Mouse (Mus musculus) stomach, embryonic 14.5 days (tissue): Measurements from ENCODE around the gene AC124502.3. TPM values are rescaled to one million over a fixed set of nuclear protein-coding genes. Genes with fewer than 3 reads are reported as not detected.
A peak's percentile ranks its signal among the peaks of the same experiment; 100 is the strongest.

Source experiments
- ATAC-seq: fragments of 200-750 bp; cut with Nextera tagmentation; 2 replicates; pipeline ENCODE4 v1.8.0; 2017; ENCODE audit warnings: low read depth, moderate TSS enrichment; ENCODE audit not compliant: insufficient number of reproducible peaks, insufficient read depth, low FRiP score
- H3K27ac ChIP-seq: fragments of 300-500 bp; sonication (generic); 2 replicates; pipeline ENCODE4 v1.5.1; 2014; ENCODE audit warnings: mild to moderate bottlenecking, low read length, moderate library complexity, mixed read lengths
- H3K27me3 ChIP-seq: fragments of 300-500 bp; sonication (generic); 2 replicates; pipeline ENCODE4 v1.6.1; 2014; ENCODE audit warnings: low read length, control low read depth, mixed read lengths; ENCODE audit not compliant: control insufficient read depth, insufficient read depth
- H3K36me3 ChIP-seq: fragments of 300-500 bp; sonication (generic); 2 replicates; pipeline ENCODE4 v1.6.1; 2014; ENCODE audit warnings: mild to moderate bottlenecking, control low read depth, low read length, moderate library complexity, mixed read lengths; ENCODE audit not compliant: control insufficient read depth, insufficient read depth
- H3K4me1 ChIP-seq: fragments of 300-500 bp; sonication (generic); 2 replicates; pipeline ENCODE4 v1.6.1; 2014; ENCODE audit warnings: low read length, control low read depth, mixed read lengths; ENCODE audit not compliant: control insufficient read depth, insufficient read depth
- H3K4me2 ChIP-seq: fragments of 300-500 bp; sonication (generic); replicated peaks from 2 replicates; pipeline ENCODE4 v1.6.1; 2014; ENCODE audit warnings: low read depth, low read length, control low read depth
- H3K4me3 ChIP-seq: fragments of 300-500 bp; sonication (generic); 2 replicates; pipeline ENCODE4 v1.5.1; 2014; ENCODE audit warnings: low read depth, low read length, control low read depth
- H3K9ac ChIP-seq: fragments of 300-500 bp; sonication (generic); replicated peaks from 2 replicates; pipeline ENCODE4 v1.6.1; 2014; ENCODE audit warnings: low read depth, mild to moderate bottlenecking, control low read depth, low read length, moderate library complexity, mixed read lengths
- H3K9me3 ChIP-seq: fragments of 300-500 bp; sonication (generic); 2 replicates; pipeline ENCODE4 v1.6.1; 2016; ENCODE audit warnings: low read depth, low read length, control low read depth; ENCODE audit not compliant: control insufficient read depth
- WGBS: fragments of 180-500 bp; shearing (Covaris S2); extraction: QIAGEN DNeasy Blood & Tissue Kit; methylation state at CpG from one replicate; pipeline ENCODE4 v1.1.7; 2014; 5-methylcytosine and 5-hydroxymethylcytosine counted together
- polyA plus RNA-seq: library from polyadenylated mRNA; unstranded; fragments of >200 nt; fragmentation: Nextera tagmentation; extraction: Ambion mirVana; gene quantifications from 2 replicates; pipeline ENCODE4 v1.2.1, GENCODE M21; 2014

Gene AC124502.3
- polyA plus RNA-seq, 1 experiment from 2014 or later: 1.8 TPM

DNA sequence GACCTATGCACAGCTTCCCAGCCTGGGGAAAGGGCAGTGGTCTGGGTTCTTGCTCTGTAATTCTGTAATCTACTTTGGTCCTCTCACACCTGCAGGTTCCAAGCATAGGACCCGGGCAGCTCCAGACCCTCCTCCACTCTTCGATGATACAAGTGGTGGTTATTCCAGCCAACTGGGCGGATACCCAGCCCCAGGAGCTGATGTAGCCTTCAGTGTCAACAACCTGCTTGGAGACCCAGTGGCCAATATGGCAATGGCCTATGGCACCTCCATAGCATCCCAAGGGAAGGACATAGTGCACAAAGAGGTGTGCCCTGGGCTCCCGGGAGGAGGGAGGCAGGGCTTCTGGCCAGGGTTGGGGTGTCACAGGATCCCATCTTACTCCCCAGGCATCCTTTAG lies 50.6 kb downstream of the AC124502.3 start:
- Histone ChIP-seq H3K27me3 (peaks cover 17% of the 10 kb centered on the region), H3K9me3 (no peaks in the 10 kb centered on the region), H3K36me3 (peaks cover 35% of the 10 kb centered on the region), H3K4me3 (peak overlapping the region; percentile 83), H3K27ac (no peak overlapping the region), H3K4me2 (peak overlapping the region; percentile 71), H3K4me1 (peaks cover 22% of the 10 kb centered on the region), H3K9ac (0 out of 2 replicates have a peak overlapping the region, but pooled peaks have one; percentile 69)
- 90% methylated on average over 4 of the region's 4 CpGs for WGBS
- ATAC-seq: no peak

DNA sequence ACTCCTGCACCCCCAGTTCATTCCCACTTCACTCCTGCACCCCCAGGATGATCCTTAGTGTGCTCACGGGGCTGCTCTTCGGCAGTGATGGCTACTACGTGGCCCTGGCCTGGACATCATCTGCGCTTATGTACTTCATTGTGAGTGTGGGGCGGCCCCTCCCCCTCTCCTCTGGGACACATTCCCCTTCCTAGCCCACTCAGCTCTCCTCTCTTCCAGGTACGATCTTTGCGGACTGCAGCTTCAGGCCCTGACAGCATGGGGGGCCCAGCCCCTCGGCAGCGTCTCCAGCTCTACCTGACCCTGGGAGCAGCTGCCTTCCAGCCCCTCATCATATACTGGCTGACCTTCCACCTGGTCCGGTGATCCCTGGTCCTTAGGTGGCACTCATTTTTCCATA lies 53.4 kb downstream of the AC124502.3 start:
- Histone ChIP-seq H3K27ac (no peak overlapping the region), H3K9ac (no peak overlapping the region), H3K4me2 (no peak overlapping the region), H3K4me3 (no peak overlapping the region), H3K9me3 (no peaks in the 10 kb centered on the region), H3K36me3 (peaks cover 35% of the 10 kb centered on the region), H3K27me3 (no peaks in the 10 kb centered on the region), H3K4me1 (peaks cover 25% of the 10 kb centered on the region)
- WGBS: 87% methylated on average over 10 of the region's 10 CpGs
- no peak for ATAC-seq

DNA sequence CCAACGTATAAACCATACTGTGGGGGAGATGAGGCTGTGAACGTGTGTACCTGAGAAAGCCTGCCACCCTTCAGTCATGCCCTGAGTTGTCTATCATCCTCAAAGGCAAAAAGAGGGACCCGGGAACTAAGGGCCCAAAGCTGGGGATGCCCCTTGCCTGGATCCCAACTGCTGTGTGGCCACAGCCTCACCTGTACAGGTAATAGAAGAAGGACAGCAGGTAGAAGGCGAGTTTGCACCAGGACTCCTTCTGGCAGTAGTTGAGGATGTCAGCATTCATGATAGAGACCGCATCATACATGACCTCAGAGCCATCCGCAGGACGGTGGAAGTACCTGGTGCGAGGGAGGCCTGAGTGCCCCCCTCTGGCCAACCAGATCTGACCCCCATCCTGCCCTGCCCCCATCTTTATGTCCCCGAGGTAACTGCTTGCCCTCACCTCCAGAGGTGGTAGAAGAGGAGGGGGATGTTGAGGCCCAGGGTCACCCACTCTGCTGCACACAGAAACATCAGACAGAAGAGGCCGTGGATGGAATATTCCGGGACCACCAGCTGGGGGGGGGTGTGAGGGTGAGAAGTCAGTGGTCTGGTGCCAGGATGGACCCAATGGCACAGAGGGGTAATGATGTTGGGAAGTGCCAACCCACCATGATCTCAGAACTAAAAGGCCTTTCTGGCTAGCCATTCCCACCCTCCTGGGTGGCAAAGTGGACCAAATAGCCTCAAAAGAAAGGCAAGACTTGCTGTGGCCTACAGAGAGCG lies 55.0 kb downstream of the AC124502.3 start:
- H3K4me3 ChIP-seq: no peak overlapping the region
- no peaks in the 10 kb centered on the region for H3K27me3 ChIP-seq
- peaks cover 30% of the 10 kb centered on the region for H3K4me1 ChIP-seq
- H3K9ac ChIP-seq: no peak overlapping the region
- 71% methylated on average over 12 of the region's 12 CpGs for WGBS
- H3K4me2 ChIP-seq: no peak overlapping the region
- H3K27ac ChIP-seq: no peak overlapping the region
- no peak for ATAC-seq
- H3K9me3 ChIP-seq: no peaks in the 10 kb centered on the region
- peaks cover 35% of the 10 kb centered on the region for H3K36me3 ChIP-seq

GRCm38 (mm10) chr19:5094243-5094632 lies 55.5 kb downstream of the AC124502.3 start:
- Histone ChIP-seq H3K27me3 (no peaks in the 10 kb centered on the region), H3K36me3 (peaks cover 36% of the 10 kb centered on the region), H3K9ac (no peak overlapping the region), H3K27ac (no peak overlapping the region), H3K4me2 (0 out of 2 replicates have a peak overlapping the region, but pooled peaks have one; percentile 1), H3K4me3 (no peak overlapping the region), H3K9me3 (no peaks in the 10 kb centered on the region), H3K4me1 (peaks cover 29% of the 10 kb centered on the region)
- ATAC-seq: peak; percentile 65
- WGBS: 1% methylated on average over 21 of the region's 21 CpGs

DNA sequence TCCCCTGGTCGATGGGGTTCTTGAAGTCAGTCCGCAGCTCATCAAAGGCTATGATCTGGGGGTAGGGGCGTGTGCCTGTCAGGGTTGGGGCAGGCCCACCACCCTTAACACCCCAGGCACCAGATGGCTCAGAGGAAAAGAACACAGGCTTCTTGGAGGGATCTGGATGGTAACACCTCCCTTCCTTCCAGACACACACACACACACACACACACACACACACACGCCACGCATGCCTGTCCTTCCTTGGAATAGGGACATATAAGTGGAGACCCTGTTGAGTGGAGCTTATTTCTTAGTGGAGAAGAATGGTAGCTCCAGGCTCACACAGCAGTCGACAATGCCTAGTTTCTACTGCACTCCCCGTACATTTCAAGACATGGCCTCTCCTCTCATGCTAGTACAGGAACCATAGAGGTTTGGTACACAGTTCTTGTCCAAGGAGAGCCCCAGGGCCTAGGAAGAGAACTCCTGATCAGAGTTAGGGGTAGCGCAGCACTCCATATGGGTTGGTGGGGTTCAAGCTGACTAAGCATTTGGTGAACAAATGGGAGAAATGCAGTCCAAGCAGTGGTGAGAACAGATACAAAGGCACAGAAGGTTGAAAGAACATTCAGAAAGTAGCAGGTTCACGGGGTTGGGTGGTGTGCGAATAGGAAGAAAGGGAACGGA lies 56.2 kb downstream of the AC124502.3 start:
- H3K4me1 ChIP-seq: peaks cover 27% of the 10 kb centered on the region
- peaks cover 37% of the 10 kb centered on the region for H3K36me3 ChIP-seq
- H3K9ac ChIP-seq: no peak overlapping the region
- H3K9me3 ChIP-seq: no peaks in the 10 kb centered on the region
- WGBS: 45% methylated on average over 11 of the region's 11 CpGs
- H3K27me3 ChIP-seq: no peaks in the 10 kb centered on the region
- H3K4me3 ChIP-seq: no peak overlapping the region
- no peak overlapping the region for H3K27ac ChIP-seq
- no peak for ATAC-seq
- 0 out of 2 replicates have a peak overlapping the region, but pooled peaks have one; percentile 1 for H3K4me2 ChIP-seq

DNA sequence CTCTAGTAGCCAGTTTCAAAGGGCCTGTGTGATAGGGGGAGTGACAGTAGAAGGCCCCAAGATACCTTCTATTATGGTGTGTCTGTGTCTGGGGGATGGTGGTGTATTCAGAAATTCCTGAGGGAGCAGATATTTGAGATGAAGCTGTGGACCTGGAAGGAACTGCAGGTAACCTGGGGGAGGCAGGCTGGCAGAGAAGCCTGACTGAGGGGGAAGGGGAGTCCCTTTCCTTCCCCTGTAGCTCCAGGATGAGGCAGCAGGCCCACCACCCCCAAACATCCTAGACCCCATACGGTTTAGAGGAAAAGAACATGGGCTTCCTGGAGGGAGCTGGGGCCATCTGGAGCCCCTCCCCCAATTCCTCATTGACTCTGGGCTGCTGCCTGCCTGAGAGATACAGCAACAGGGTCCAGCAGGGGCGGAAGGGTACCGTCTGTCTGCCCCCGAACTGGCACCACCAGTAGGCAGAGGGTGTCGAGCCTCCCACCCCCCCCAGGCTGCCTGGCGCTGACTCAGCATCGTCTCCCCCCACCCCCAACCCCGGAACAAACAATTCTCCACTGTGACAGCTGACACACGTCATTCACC lies 57.3 kb downstream of the AC124502.3 start:
- WGBS: 12% methylated on average over 8 of the region's 9 CpGs
- 0 out of 2 replicates have a peak overlapping the region, but pooled peaks have one; percentile 98 for H3K4me2 ChIP-seq
- peaks cover 27% of the 10 kb centered on the region for H3K4me1 ChIP-seq
- H3K27me3 ChIP-seq: no peaks in the 10 kb centered on the region
- H3K36me3 ChIP-seq: peaks cover 40% of the 10 kb centered on the region
- H3K9me3 ChIP-seq: no peaks in the 10 kb centered on the region
- no peak for ATAC-seq
- no peak overlapping the region for H3K4me3 ChIP-seq
- H3K9ac ChIP-seq: no peak overlapping the region
- H3K27ac ChIP-seq: no peak overlapping the region

GRCm38 (mm10) chr19:5097521-5098362 lies 59.1 kb downstream of the AC124502.3 start:
- Histone ChIP-seq H3K4me1 (peaks cover 27% of the 10 kb centered on the region), H3K9me3 (no peaks in the 10 kb centered on the region), H3K36me3 (peaks cover 43% of the 10 kb centered on the region), H3K4me2 (peak overlapping the region; percentile 98), H3K27ac (peak overlapping the region; percentile 39), H3K9ac (peak overlapping the region; percentile 77), H3K27me3 (no peaks in the 10 kb centered on the region), H3K4me3 (peak overlapping the region; percentile 65)
- WGBS: 2% methylated on average over 31 of the region's 31 CpGs
- no peak for ATAC-seq
